Comparison of ENCODE assay signal across 9 mouse cellular contexts in the genomic region with DNA sequence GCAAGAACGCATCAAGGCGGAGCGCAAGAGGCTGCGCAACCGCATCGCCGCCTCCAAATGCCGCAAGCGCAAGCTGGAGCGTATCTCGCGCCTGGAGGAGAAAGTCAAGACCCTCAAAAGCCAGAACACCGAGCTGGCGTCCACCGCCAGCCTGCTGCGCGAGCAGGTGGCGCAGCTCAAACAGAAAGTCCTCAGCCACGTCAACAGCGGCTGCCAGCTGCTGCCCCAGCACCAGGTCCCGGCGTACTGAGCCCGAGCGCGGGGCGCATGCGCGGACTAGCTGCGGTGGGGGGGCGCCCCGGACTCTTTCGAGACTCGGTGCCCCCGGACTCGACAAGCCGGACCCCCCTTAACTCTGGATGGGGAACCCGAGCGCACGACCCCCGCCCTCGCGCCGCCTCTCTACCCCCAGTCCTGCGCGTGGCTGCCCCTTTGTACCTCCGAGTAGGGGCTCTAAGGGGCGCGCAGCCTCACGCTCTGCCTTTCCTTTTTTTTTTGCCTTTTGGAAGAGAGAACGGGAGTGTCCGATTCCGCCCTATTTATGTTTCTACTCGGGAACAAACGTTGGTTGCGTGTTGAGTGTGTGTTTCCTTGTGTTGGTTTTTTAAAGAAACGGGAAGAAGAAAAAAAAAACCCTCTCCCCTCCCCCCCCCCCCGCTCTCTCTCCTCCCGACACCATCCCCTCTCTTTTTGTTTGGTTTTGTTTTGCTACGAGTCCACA. TPM values are rescaled to one million over a fixed set of nuclear protein-coding genes. Genes with fewer than 3 reads are reported as not detected.
A peak's percentile ranks its signal among the peaks of the same experiment; 100 is the strongest.
DNase-seq lines count a peak whose midpoint lies in the region; ATAC-seq and TF ChIP-seq lines count a peak whose summit lies in the region.
"Had no signal": no experiment of that assay in that cellular context is flagged by ENCODE, and none has a peak within 500 bp of the region (broad histone marks: within the 10 kb centered on the region; RNA-seq: fewer than 3 reads in every experiment).

No protein-coding gene starts in this region.

- peaks cover 10% of the 10 kb centered on the region; the same call in 1 of the 2 replicates for H3K36me3 ChIP-seq in forebrain, embryonic 14.5 days (ENCODE audit: control insufficient read depth, insufficient read depth, low read length)
- no peaks in the 10 kb centered on the region for H3K36me3 ChIP-seq in thymus, adult 2 months (ENCODE audit: control insufficient read depth, insufficient read depth, low read length)

- peak; percentile 96 for TF ChIP-seq POLR2A in lung, adult 2 months (IDR thresholded peaks at IDR 0.05; ENCODE audit: borderline replicate concordance, extremely low read depth, low read depth, low read length)
- TF ChIP-seq POLR2A in thymus, adult 2 months (IDR thresholded peaks at IDR 0.05; ENCODE audit: control insufficient read depth, extremely low read depth, insufficient read depth, low read length, poor library complexity), result peak; percentile 92

- H3K27ac ChIP-seq in forebrain, embryonic 14.5 days (ENCODE audit: low read depth, low read length), result peak overlapping the region; percentile 99
- H3K27ac ChIP-seq in layer of hippocampus, adult 2 months, result peak overlapping the region; percentile 100
- peak overlapping the region; percentile 90 for H3K27ac ChIP-seq in thymus, adult 2 months (ENCODE audit: control insufficient read depth, insufficient read depth, low read length)

- ATAC-seq in forebrain, embryonic 14.5 days, result peak; percentile 22

- peak overlapping the region; percentile 58 for H3K4me2 ChIP-seq in forebrain, embryonic 14.5 days (ENCODE audit: low read length)

- H3K27me3 ChIP-seq in forebrain, embryonic 14.5 days (replicated peaks; ENCODE audit: control insufficient read depth, insufficient read depth, low read length), result no peaks in the 10 kb centered on the region
- H3K27me3 ChIP-seq in thymus, adult 2 months (ENCODE audit: control insufficient read depth, insufficient read depth, low read length), result no peaks in the 10 kb centered on the region

- intact Hi-C loops in heart, postnatal 14 days (cut with DNase I), result loop anchor here (1.0 to 5.0 kb wide), 3 partner anchors 28 to 88 kb away; no protein-coding TSS in a partner anchor

- under 1% methylated on average over 57 of the region's 59 CpGs for WGBS in forebrain, embryonic 14.5 days
- WGBS in lung, adult 2 months, result under 1% methylated on average over 58 of the region's 59 CpGs
- under 1% methylated on average over 58 of the region's 59 CpGs for WGBS in thymus, adult 2 months

- peaks cover 33% of the 10 kb centered on the region for H3K4me1 ChIP-seq in forebrain, embryonic 14.5 days (ENCODE audit: control insufficient read depth, insufficient read depth, low read length)
- peaks cover 16% of the 10 kb centered on the region for H3K4me1 ChIP-seq in lung, adult 2 months (ENCODE audit: control insufficient read depth, insufficient read depth, low read length)
- H3K4me1 ChIP-seq in thymus, adult 2 months (replicated peaks; ENCODE audit: control insufficient read depth, insufficient read depth, low read length), result peaks cover 38% of the 10 kb centered on the region

- no peak for TF ChIP-seq CTCF in layer of hippocampus, adult 2 months (conservative IDR thresholded peaks at IDR 0.05)
- TF ChIP-seq CTCF in lung, adult 2 months (IDR thresholded peaks at IDR 0.05; ENCODE audit: insufficient read depth, low read length), result no peak
- peak; percentile 10; the same call in 1 of the 2 replicates for TF ChIP-seq CTCF in thymus, adult 2 months (IDR thresholded peaks at IDR 0.05; ENCODE audit: borderline replicate concordance, control insufficient read depth, extremely low read depth, insufficient read depth, low read length, poor library complexity)

- H3K4me3 ChIP-seq in forebrain, embryonic 14.5 days (ENCODE audit: low read depth, low read length), result peak overlapping the region; percentile 99
- peak overlapping the region; percentile 94 for H3K4me3 ChIP-seq in layer of hippocampus, adult 2 months
- peak overlapping the region; percentile 90 for H3K4me3 ChIP-seq in lung, adult 2 months (replicated peaks; ENCODE audit: extremely low read depth, low read depth, low read length)
- H3K4me3 ChIP-seq in thymus, adult 2 months (ENCODE audit: control insufficient read depth, insufficient read depth, low read length), result peak overlapping the region; percentile 82

- no peaks in the 10 kb centered on the region for H3K9me3 ChIP-seq in forebrain, embryonic 14.5 days (replicated peaks; ENCODE audit: control insufficient read depth, low read length)

- H3K9ac ChIP-seq in forebrain, embryonic 14.5 days (ENCODE audit: low read length), result peak overlapping the region; percentile 99

- peak; percentile 71 to 73 for DNase-seq in CD8-positive naive resting alpha-beta T cell, adult 2 months (ENCODE audit: low read depth in 2 of 2, low spot score in 2 of 2)
- peak; percentile 56 for DNase-seq in c-Kit-positive CD71-positive TER-119-positive erythroid progenitor cells, embryonic 14.5 days (ENCODE audit: low spot score)
- DNase-seq in forebrain, embryonic 14.5 days (ENCODE audit: low spot score), result peak; percentile 91
- peak; percentile 84 to 85 for DNase-seq in heart, postnatal 14 days
- peak; percentile 69 to 74 for DNase-seq in layer of hippocampus, adult 2 months (ENCODE audit: low spot score in 2 of 2)
- DNase-seq in lung, adult 2 months, result peak; percentile 81
- DNase-seq in ovary, postnatal 10 days (ENCODE audit: low spot score), result peak; percentile 74
- peak; percentile 85 for DNase-seq in thymus, adult 2 months

RNA-seq across cellular contexts. Expression of gene Jund, which starts 1.2 kb away (rescaled TPM):
- 87.2 and 94.0 TPM in 2 replicates for polyA plus RNA-seq in forebrain, embryonic 14.5 days (2014; fragmentation: Nextera tagmentation; extraction: Ambion mirVana)
- total RNA-seq in heart, postnatal 14 days (2021), result 100 to 1,000 TPM; 159 to 162 TPM
- 100 to 1,000 TPM; 165 to 181 TPM for total RNA-seq in layer of hippocampus, adult 2 months (2021)
- polyA plus RNA-seq in lung, adult 2 months (2012; rRNA removed), result 378 and 717 TPM in 2 replicates
- polyA plus RNA-seq in thymus, adult 2 months (2012; rRNA removed), result 540 and 792 TPM in 2 replicates

RNA-seq across cellular contexts. Expression of gene Iqcn, which starts 3.3 kb away (rescaled TPM):
- 0.06 and 0.10 TPM in 2 replicates for polyA plus RNA-seq in forebrain, embryonic 14.5 days (2014; fragmentation: Nextera tagmentation; extraction: Ambion mirVana)
- total RNA-seq in heart, postnatal 14 days (2021), result under 1 TPM; 0.10 to 0.12 TPM
- total RNA-seq in layer of hippocampus, adult 2 months (2021), result under 1 TPM; 0.07 to 0.08 TPM
- 0.03 TPM in 1 of 2 replicates, not detected in the other for polyA plus RNA-seq in lung, adult 2 months (2012; rRNA removed)
- 0.19 and 0.28 TPM in 2 replicates for polyA plus RNA-seq in thymus, adult 2 months (2012; rRNA removed)
- total RNA-seq: common myeloid progenitor, adult 5-6 weeks had no signal

RNA-seq across cellular contexts. Expression of gene Gm3336, which starts 18.3 kb away (rescaled TPM):
- polyA plus RNA-seq in forebrain, embryonic 14.5 days (2014; fragmentation: Nextera tagmentation; extraction: Ambion mirVana), result not detected in 2 replicates
- not detected for total RNA-seq in heart, postnatal 14 days (2021)
- total RNA-seq in layer of hippocampus, adult 2 months (2021), result not detected
- 0.43 and 1.2 TPM in 2 replicates for polyA plus RNA-seq in lung, adult 2 months (2012; rRNA removed)
- polyA plus RNA-seq in thymus, adult 2 months (2012; rRNA removed), result 0.48 and 0.50 TPM in 2 replicates
- total RNA-seq: common myeloid progenitor, adult 5-6 weeks had no signal

RNA-seq across cellular contexts. Expression of gene Pde4c, which starts 23.5 kb away (rescaled TPM):
- not detected in 2 replicates for polyA plus RNA-seq in forebrain, embryonic 14.5 days (2014; fragmentation: Nextera tagmentation; extraction: Ambion mirVana)
- 1 to 10 TPM; 4.5 to 4.6 TPM for total RNA-seq in heart, postnatal 14 days (2021)
- total RNA-seq in layer of hippocampus, adult 2 months (2021), result 1 to 10 TPM; 1.4 to 1.5 TPM
- 4.1 and 5.5 TPM in 2 replicates for polyA plus RNA-seq in lung, adult 2 months (2012; rRNA removed)
- polyA plus RNA-seq in thymus, adult 2 months (2012; rRNA removed), result 4.9 and 6.2 TPM in 2 replicates

RNA-seq across cellular contexts. Expression of gene Lsm4, which starts 26.9 kb away (rescaled TPM):
- polyA plus RNA-seq in forebrain, embryonic 14.5 days (2014; fragmentation: Nextera tagmentation; extraction: Ambion mirVana), result 200 and 220 TPM in 2 replicates
- 10 to 100 TPM; 75.0 to 76.5 TPM for total RNA-seq in heart, postnatal 14 days (2021)
- total RNA-seq in layer of hippocampus, adult 2 months (2021), result 10 to 100 TPM; 58.2 to 61.8 TPM
- polyA plus RNA-seq in lung, adult 2 months (2012; rRNA removed), result 75.2 and 76.3 TPM in 2 replicates
- 192 and 199 TPM in 2 replicates for polyA plus RNA-seq in thymus, adult 2 months (2012; rRNA removed)

Comparison
In these comparisons a context has a peak if more than half of its experiments do, and no peak if none do; other contexts are left out.
1. Peak in every context shown above with its lines: DNase-seq, ATAC-seq, H3K4me3 ChIP-seq and H3K27ac ChIP-seq.